Mouse (Mus musculus): ENCODE measurements at regions not wholly inside any gene's neighbourhood (a gene's known extent, or its start where the extent isn't known, plus 50 kb on each side); places are given as distances from the start of the nearest gene placed in this dataset.
A peak's percentile ranks its signal among the peaks of the same experiment; 100 is the strongest.

DNA sequence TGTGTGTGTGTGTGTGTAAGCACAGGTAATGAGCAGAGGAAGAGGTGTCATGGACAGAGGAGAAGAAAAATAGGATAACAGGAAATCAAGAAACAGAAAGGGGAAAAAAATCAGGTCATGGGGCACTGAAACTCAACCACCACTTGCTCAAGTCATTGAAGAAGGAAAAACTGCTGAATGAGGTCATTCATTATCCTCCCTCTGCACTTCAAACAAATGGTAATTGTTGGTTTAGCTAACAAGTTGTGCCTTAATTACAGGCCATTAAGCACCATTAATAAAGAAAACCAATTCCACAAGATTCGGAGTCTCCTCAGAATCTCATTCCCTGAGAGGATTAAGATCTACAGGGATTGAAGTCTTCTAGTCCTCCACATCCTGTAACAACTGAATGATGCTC is 266.5 kb upstream of the Trib2 start:
- ATAC-seq (replicated peaks in 1 of 2; ENCODE audit: insufficient read depth in 1 of 2, low FRiP score in 2 of 2, low TSS enrichment in 1 of 2, low read depth in 1 of 2, poor library complexity in 2 of 2, severe bottlenecking in 2 of 2): no peak

DNA sequence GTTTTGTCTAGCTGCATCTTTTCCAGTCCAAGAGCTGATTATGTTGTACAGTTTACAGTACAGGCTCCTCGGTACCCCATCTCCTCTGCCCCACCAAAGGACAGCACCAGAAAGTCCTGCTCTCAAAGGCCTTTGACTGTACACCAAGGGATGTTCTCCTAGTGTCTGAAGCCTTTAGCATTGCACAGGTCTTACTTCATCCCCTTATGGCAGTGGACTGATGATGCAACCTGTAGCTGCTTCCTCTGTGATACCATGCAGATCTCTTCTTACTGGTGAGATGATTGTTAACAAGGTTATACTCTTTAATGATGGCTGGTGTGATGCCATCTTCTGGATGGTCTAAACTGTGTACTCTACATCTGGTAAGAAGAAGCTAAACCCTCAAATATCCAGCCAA is 260.5 kb upstream of the Trib2 start:
- ATAC-seq (replicated peaks in 1 of 2; ENCODE audit: insufficient read depth in 1 of 2, low FRiP score in 2 of 2, low TSS enrichment in 1 of 2, low read depth in 1 of 2, poor library complexity in 2 of 2, severe bottlenecking in 2 of 2): no peak; a peak in 1 of 4 replicates

DNA sequence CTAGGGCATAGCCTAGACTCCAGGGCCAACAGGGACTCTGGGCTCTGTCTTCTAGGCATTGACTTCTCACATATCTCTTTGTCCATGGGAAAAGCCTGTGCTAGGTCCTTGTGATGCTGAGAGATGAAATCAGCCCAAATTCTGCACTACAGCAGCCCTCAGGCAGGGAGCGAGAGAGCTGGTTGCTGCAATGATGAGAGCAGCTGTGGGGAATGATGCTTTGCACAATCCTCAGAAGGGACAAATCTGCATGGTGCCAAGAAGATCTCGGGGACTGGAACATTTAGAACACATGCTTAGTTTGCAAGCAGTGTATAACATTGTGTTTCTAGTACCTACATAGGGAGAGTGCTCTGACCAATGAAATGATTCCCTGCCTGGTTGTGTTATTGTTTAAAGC is 259.2 kb upstream of the Trib2 start:
- ATAC-seq (replicated peaks in 1 of 2; ENCODE audit: insufficient read depth in 1 of 2, low FRiP score in 2 of 2, low TSS enrichment in 1 of 2, low read depth in 1 of 2, poor library complexity in 2 of 2, severe bottlenecking in 2 of 2): no peak

DNA sequence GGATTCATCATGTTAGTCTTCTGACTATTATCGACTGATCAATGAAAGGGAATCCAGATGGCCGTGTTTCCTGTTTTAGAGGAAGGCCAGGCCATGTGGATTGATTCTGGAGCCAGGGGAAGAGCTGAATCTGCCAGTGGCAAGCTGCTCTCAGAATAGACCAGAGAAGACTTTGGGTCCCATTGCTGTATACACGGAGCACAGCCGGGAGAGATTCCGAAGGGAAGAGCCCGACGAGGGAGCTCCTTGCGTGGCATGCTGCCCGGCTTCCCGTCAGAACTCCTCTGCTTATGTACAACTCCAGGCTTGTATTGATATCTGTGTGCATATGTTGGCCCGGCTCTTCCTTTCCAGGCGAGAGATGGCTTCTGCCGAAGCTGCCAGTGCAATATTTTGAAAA is 252.2 kb upstream of the Trib2 start:
- ATAC-seq (replicated peaks in 1 of 2; ENCODE audit: insufficient read depth in 1 of 2, low FRiP score in 2 of 2, low TSS enrichment in 1 of 2, low read depth in 1 of 2, poor library complexity in 2 of 2, severe bottlenecking in 2 of 2): no peak

DNA sequence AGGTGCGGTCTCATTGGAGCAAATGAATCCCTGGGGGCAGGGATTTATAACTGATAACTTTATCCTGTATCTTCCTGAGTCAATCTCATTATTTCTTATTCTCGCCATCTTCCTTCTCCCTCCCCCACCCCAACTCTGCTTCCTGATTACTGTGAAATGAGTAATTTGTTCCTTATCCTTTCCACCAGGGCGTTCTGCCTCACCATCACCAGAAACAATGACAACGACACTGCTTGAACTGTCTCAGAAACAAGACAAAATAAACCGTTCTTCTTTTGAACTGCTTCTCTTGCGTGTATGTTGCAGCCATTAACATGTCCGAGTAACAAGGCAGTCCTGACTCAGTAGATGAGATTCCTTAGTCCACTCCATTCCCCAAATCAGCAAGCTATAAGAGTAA is 246.0 kb upstream of the Trib2 start:
- no peak for ATAC-seq (replicated peaks in 1 of 2; ENCODE audit: insufficient read depth in 1 of 2, low FRiP score in 2 of 2, low TSS enrichment in 1 of 2, low read depth in 1 of 2, poor library complexity in 2 of 2, severe bottlenecking in 2 of 2)

DNA sequence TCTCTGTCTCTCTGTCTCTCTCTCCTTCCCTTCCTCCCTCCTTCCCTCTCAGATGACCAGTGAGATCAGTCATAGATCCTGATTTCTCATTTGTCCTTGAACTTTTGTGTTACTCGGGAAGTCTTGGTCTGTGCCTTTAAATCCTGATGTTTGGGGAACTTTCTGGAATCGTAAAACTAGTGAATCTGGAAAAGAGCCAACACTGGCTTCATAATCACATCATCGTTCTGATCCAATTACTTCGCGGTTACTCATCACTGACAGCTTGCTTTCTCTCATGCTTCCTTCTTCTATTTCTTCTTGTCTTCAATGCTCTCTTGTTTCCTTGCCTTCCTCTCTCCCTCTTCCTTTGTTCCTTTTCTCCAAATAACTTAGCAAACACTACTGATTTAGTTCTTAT is 243.7 kb upstream of the Trib2 start:
- no peak for ATAC-seq (replicated peaks in 1 of 2; ENCODE audit: insufficient read depth in 1 of 2, low FRiP score in 2 of 2, low TSS enrichment in 1 of 2, low read depth in 1 of 2, poor library complexity in 2 of 2, severe bottlenecking in 2 of 2)

DNA sequence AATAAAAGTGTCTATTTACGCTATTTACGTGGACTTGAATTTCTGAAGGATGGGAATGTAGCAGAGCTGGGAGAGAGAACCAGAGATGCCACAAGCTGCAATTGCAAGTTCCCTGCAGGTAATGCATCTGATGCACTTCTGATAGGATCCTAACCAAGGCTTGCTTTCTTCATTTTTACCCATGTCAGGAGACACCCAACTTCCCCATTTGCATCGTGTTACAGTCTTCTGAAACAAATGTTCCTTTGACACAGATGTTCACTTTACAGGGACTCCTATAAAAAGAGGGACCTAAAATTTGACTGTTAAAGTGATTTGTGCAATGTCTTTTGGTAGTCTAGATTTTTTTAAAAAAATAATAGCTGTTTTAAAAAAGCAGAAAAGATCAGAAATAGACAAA is 241.5 kb upstream of the Trib2 start:
- ATAC-seq (replicated peaks in 1 of 2; ENCODE audit: insufficient read depth in 1 of 2, low FRiP score in 2 of 2, low TSS enrichment in 1 of 2, low read depth in 1 of 2, poor library complexity in 2 of 2, severe bottlenecking in 2 of 2): 0 out of 4 replicates have a peak, but pooled peaks of 1 of the 2 experiments have one; percentile 19

DNA sequence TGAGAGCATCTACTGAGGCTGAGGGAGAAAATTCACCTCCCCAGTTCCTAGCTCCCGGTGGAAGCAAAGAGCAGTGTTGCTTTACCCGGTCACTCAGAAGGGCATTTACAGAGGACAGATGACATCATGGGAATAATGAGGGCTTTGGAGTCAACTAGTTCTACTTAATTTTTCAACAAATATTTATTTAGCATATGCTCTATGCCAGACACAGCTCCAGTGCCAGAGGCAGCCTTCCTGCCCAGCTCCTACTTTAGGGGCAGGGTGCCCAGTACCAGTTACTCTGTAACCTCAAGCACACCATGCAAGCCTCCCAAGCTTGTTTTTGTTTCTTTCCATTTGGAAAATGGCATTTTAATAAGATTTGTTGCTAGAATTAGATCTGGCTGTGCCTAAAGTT is 240.1 kb upstream of the Trib2 start:
- no peak for ATAC-seq (replicated peaks in 1 of 2; ENCODE audit: insufficient read depth in 1 of 2, low FRiP score in 2 of 2, low TSS enrichment in 1 of 2, low read depth in 1 of 2, poor library complexity in 2 of 2, severe bottlenecking in 2 of 2)

DNA sequence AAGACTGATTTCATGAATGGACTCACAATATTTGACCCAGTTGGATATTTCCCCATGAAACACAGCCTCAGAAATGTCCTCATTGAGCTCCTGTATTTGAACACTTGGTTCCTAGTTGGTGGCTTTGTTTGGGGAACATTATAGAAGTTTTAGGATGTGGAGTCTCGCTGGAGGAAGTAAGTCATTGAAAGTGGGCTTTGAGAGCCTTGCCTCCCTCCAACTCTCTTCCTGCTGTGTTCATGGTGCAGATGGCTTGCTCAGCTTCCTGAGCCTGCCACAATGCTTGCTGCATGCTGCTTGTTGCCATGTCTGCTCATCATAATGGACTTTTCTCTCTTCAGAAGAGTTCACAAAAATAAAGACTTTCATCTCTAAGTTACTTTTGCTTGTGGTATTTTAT is 239.5 kb upstream of the Trib2 start:
- peak; percentile 95 for ATAC-seq (replicated peaks in 1 of 2; ENCODE audit: insufficient read depth in 1 of 2, low FRiP score in 2 of 2, low TSS enrichment in 1 of 2, low read depth in 1 of 2, poor library complexity in 2 of 2, severe bottlenecking in 2 of 2)

DNA sequence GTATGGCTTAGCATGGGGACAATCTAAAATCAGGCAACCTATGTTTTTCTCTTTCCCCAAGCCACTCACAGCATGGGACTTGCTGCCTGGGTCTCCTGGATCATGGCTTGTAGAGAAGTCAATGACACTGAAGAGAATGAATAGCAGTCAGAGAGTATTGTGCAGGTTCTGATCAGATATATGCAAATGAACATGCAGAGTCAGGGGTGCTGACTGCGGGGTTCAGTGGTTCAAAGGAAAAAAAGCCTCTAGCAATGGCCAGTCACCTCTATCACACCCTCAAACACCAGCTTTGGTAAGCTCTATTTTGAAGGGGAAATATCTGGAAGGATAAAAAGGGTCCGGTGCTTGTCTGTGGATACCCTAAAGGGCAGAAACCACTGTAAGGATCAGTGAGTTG is 237.9 kb upstream of the Trib2 start:
- no peak for ATAC-seq (replicated peaks in 1 of 2; ENCODE audit: insufficient read depth in 1 of 2, low FRiP score in 2 of 2, low TSS enrichment in 1 of 2, low read depth in 1 of 2, poor library complexity in 2 of 2, severe bottlenecking in 2 of 2)

DNA sequence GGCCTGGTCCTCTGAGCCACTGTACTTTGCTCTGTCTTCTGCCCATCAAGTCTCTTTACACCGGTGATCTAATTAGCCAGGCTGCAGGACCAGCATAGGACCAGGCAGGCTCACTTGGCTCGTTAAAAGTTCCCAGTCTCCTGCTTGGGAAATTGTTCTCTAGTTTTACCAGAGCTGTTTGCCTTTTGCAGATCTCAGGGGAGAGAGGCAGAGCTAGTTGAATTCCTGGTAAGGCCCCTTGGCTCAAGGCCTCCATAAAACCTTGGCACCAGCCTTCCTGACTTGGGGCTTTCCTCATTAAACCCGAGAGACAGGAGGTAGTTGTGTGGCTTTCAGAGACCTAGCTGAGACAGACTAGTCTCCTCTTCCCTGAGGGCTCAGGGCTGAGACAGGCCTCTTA is 237.0 kb upstream of the Trib2 start:
- no peak for ATAC-seq (replicated peaks in 1 of 2; ENCODE audit: insufficient read depth in 1 of 2, low FRiP score in 2 of 2, low TSS enrichment in 1 of 2, low read depth in 1 of 2, poor library complexity in 2 of 2, severe bottlenecking in 2 of 2)

DNA sequence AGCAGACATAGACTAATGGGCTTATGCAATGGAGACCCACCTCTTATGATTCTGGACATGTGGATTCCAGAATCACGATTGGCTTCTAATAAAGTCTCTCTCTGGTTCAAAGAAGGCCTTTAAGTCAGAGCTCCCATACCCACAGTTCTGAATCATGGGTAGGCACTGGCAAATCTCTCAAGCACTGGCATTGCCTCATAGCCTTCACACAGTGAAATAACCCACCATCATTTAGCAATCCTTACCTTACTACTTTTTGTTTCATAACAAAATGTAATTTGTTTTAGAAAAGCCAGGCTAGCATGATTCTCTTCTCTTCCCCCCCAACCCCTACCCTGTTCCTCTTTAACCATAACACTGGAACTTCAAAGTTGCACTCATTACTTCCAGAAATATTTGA is 236.3 kb upstream of the Trib2 start:
- no peak; a peak in 1 of 4 replicates for ATAC-seq (replicated peaks in 1 of 2; ENCODE audit: insufficient read depth in 1 of 2, low FRiP score in 2 of 2, low TSS enrichment in 1 of 2, low read depth in 1 of 2, poor library complexity in 2 of 2, severe bottlenecking in 2 of 2)

DNA sequence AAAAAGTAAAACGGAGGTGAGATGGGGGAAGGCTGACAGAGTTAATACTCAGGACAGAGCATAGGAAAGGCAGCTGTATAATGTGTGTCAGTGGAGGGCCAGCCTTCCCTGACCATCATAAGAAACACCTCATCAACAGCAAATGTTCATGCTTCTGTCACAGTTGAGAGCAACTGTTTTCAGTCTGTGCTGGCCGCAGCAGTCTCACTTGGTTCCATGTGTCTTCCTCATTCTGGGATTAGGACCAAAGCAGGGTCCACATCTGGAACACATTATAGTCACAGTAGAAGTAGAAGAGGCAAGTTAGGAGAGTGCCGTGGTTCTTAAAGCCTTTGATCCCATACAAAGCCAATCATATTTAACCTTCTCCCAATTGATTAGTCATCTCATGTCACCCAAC is 235.6 kb upstream of the Trib2 start:
- no peak for ATAC-seq (replicated peaks in 1 of 2; ENCODE audit: insufficient read depth in 1 of 2, low FRiP score in 2 of 2, low TSS enrichment in 1 of 2, low read depth in 1 of 2, poor library complexity in 2 of 2, severe bottlenecking in 2 of 2)

DNA sequence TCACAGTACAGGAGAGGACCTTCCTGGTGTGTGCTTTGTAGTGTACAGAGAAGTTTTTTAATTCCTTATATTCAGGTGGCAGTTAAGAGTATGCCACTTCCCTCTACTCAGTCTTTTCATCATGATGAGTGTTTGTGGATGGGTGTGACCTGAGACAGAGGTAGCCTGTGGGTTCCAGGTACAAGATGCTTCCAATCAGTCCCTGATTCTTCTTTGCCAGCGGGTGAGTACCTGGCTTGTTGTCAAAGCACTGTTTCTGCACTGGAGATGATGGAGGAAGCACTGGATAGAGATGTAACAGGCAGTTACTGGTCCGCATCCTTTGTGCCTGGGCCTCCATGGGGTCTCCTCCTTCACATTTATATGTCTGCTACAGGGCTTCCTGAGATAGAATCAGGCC is 234.7 kb upstream of the Trib2 start:
- no peak for ATAC-seq (replicated peaks in 1 of 2; ENCODE audit: insufficient read depth in 1 of 2, low FRiP score in 2 of 2, low TSS enrichment in 1 of 2, low read depth in 1 of 2, poor library complexity in 2 of 2, severe bottlenecking in 2 of 2)

DNA sequence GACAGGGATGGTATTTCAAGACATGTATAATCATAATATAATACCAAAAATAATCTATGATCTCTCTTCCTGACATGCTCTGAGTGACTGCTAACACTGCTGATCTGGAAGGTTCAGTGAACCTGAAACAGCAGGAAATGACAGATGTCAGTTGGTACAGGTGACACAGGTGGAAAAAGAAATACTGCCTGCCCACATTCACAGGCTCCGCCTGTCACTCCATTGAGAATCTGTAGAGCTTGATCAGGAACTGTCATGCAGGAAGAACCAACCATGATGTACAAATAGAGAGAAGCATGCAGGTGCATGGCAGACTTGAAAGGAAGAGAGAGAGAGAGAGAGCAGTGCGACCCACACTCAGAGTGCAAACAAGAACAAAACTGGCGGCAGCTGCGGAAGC is 232.8 kb upstream of the Trib2 start:
- ATAC-seq (replicated peaks in 1 of 2; ENCODE audit: insufficient read depth in 1 of 2, low FRiP score in 2 of 2, low TSS enrichment in 1 of 2, low read depth in 1 of 2, poor library complexity in 2 of 2, severe bottlenecking in 2 of 2): no peak

DNA sequence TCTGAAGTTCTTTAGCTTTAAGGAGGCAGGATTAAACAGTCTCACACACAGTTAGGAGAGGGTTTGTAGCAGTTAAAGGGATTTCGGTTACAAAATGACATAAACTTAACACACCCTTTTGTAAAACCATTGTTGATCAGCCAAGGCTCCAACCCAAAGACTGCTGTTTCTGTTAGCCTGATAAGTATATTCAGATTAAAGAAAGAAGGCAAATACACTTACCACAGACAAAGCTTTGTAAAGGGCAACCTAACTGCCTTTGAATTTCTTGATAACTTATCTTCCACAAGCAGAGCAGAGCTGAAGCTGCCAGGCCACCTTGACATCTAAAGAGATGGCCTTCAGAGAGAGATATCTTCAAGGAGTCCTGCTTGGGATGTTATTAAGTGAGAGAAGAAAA is 229.9 kb upstream of the Trib2 start:
- peak in 1 of 2 experiments; percentile 10; a peak in 1 of 4 replicates for ATAC-seq (replicated peaks in 1 of 2; ENCODE audit: insufficient read depth in 1 of 2, low FRiP score in 2 of 2, low TSS enrichment in 1 of 2, low read depth in 1 of 2, poor library complexity in 2 of 2, severe bottlenecking in 2 of 2)

DNA sequence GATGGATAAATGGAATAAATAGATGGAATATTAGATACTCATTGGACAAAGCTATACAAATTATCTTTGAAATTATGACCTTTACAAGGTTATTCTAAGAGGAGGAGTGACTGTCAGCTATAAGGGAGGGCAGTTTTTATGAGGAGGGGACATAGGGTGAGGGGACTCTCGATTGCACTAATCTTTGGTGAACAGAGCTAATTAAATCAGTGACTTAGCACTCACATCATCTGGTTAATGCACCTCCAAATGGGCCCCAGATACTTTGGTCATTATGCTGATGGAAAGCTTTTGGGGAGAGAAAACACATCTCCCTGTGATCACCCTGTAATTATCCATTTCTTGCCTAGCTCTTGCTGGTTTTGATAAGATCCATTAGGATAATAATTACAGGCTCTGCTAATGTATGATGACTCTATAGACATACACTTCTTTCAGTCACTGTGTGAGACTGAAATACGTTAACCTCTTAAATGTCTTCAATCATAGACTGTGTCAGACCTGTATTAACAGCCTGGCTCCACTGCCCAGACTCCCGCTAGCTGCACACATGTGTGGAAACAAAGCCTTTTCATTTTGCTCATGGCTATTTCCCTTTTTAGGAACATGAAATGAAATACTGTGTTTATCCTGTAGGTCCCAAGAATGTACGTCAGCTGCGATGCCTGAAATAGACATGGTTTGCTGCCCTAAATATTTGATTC is 229.2 kb upstream of the Trib2 start:
- ATAC-seq (replicated peaks in 1 of 2; ENCODE audit: insufficient read depth in 1 of 2, low FRiP score in 2 of 2, low TSS enrichment in 1 of 2, low read depth in 1 of 2, poor library complexity in 2 of 2, severe bottlenecking in 2 of 2): no peak

DNA sequence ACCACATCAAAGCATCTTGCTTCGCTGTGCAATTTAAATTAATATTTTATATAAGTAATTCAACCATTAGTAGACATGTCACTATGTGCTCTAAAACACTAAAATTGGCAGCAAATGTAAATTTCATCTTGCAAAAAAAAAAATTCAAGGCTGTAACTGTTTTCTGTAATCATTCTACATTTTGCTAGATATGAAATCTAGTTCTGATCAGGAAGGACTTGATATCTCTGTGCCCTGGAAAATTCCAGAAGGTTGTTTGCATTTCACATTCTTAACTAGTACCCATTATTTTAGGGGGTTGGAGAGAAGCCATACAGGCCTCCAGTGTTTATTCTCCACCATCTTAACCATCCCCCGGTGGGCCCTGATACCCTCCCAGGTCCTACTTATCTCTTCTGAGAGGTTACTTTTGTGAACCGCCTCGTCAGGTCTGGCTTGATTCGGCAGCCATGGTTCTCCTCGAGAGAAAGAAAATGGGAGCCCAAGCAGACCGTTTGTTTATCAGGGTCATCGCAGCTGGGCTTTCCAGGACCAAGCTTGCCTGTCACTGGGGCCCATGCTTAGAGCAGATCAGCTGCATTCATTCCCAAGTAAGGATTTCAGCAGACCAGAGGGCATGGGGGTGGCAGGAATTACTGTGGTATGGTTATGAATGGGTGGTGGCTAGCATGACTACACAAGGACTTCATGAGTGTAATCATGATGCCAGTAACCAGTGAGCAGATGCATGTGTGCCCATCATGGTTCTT is 226.9 kb upstream of the Trib2 start:
- ATAC-seq (replicated peaks in 1 of 2; ENCODE audit: insufficient read depth in 1 of 2, low FRiP score in 2 of 2, low TSS enrichment in 1 of 2, low read depth in 1 of 2, poor library complexity in 2 of 2, severe bottlenecking in 2 of 2): no peak

DNA sequence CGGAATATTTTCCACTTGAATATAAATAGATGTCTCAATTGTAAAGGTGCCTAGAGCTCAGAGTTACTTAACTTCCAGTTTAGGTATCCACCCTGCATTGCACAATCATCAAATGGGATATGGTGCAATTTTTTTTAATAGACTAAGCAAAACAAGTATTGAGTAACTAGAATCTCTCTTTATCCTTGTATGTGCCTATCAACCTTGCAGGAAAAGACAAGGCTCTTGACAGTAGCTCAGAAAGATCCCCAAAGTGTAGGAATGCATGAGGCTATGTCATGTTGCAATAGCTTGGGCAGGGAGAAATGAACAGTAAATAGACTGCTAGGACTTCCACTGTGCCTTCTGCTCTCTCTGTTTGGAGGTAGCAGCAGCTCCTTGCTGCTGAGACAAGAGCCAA is 225.6 kb upstream of the Trib2 start:
- ATAC-seq (replicated peaks in 1 of 2; ENCODE audit: insufficient read depth in 1 of 2, low FRiP score in 2 of 2, low TSS enrichment in 1 of 2, low read depth in 1 of 2, poor library complexity in 2 of 2, severe bottlenecking in 2 of 2): peak in 1 of 2 experiments; percentile 48; a peak in 2 of 4 replicates
